Mouse (Mus musculus) olfactory bulb, adult 2 months (tissue): ENCODE data around the gene Clec16a.

ENCODE experiments used
- CTCF ChIP-seq: fragments of 200-500 bp; IDR thresholded peaks from 2 replicates; pipeline ENCODE4 v1.5.1; 2012; ENCODE audit warnings: low read depth, mild to moderate bottlenecking, low read length, moderate library complexity; ENCODE audit not compliant: insufficient read depth
- POLR2A ChIP-seq: fragments of 200-500 bp; IDR thresholded peaks from 2 replicates; pipeline ENCODE4 v1.6.1; 2012; ENCODE audit warnings: mild to moderate bottlenecking, low read depth, low read length, moderate library complexity; ENCODE audit not compliant: insufficient read depth

- no peak for TF ChIP-seq POLR2A
- no peak for TF ChIP-seq CTCF
These were observed 236.8 kb downstream of the Clec16a start for GRCm38 (mm10) chr16:10781862-10782371.
